Mouse (Mus musculus) stomach, embryonic 14.5 days (tissue): ENCODE results near the gene Herpud2. TPM values are rescaled to one million over a fixed set of nuclear protein-coding genes. Genes with fewer than 3 reads are reported as not detected.

Source experiments
- ATAC-seq: fragments of 200-750 bp; cut with Nextera tagmentation; 2 replicates; pipeline ENCODE4 v1.8.0; 2017; ENCODE audit warnings: low read depth, moderate TSS enrichment; ENCODE audit not compliant: insufficient number of reproducible peaks, insufficient read depth, low FRiP score
- H3K27ac ChIP-seq: fragments of 300-500 bp; sonication (generic); 2 replicates; pipeline ENCODE4 v1.5.1; 2014; ENCODE audit warnings: mild to moderate bottlenecking, low read length, moderate library complexity, mixed read lengths
- H3K27me3 ChIP-seq: fragments of 300-500 bp; sonication (generic); 2 replicates; pipeline ENCODE4 v1.6.1; 2014; ENCODE audit warnings: low read length, control low read depth, mixed read lengths; ENCODE audit not compliant: control insufficient read depth, insufficient read depth
- H3K36me3 ChIP-seq: fragments of 300-500 bp; sonication (generic); 2 replicates; pipeline ENCODE4 v1.6.1; 2014; ENCODE audit warnings: mild to moderate bottlenecking, control low read depth, low read length, moderate library complexity, mixed read lengths; ENCODE audit not compliant: control insufficient read depth, insufficient read depth
- H3K4me1 ChIP-seq: fragments of 300-500 bp; sonication (generic); 2 replicates; pipeline ENCODE4 v1.6.1; 2014; ENCODE audit warnings: low read length, control low read depth, mixed read lengths; ENCODE audit not compliant: control insufficient read depth, insufficient read depth
- H3K4me2 ChIP-seq: fragments of 300-500 bp; sonication (generic); replicated peaks from 2 replicates; pipeline ENCODE4 v1.6.1; 2014; ENCODE audit warnings: low read depth, low read length, control low read depth
- H3K4me3 ChIP-seq: fragments of 300-500 bp; sonication (generic); 2 replicates; pipeline ENCODE4 v1.5.1; 2014; ENCODE audit warnings: low read depth, low read length, control low read depth
- H3K9ac ChIP-seq: fragments of 300-500 bp; sonication (generic); replicated peaks from 2 replicates; pipeline ENCODE4 v1.6.1; 2014; ENCODE audit warnings: low read depth, mild to moderate bottlenecking, control low read depth, low read length, moderate library complexity, mixed read lengths
- H3K9me3 ChIP-seq: fragments of 300-500 bp; sonication (generic); 2 replicates; pipeline ENCODE4 v1.6.1; 2016; ENCODE audit warnings: low read depth, low read length, control low read depth; ENCODE audit not compliant: control insufficient read depth
- WGBS: fragments of 180-500 bp; shearing (Covaris S2); extraction: QIAGEN DNeasy Blood & Tissue Kit; methylation state at CpG from one replicate; pipeline ENCODE4 v1.1.7; 2014; 5-methylcytosine and 5-hydroxymethylcytosine counted together
- polyA plus RNA-seq: library from polyadenylated mRNA; unstranded; fragments of >200 nt; fragmentation: Nextera tagmentation; extraction: Ambion mirVana; gene quantifications from 2 replicates; pipeline ENCODE4 v1.2.1, GENCODE M21; 2014

Herpud2 gene
- polyA plus RNA-seq, 1 experiment from 2014 or later, result 32.4 TPM

GRCm38 (mm10) chr9:25156377-25156776 lies 4.8 kb upstream of the Herpud2 start:
- no peaks in the 10 kb centered on the region for H3K36me3 ChIP-seq
- no peak overlapping the region for H3K4me3 ChIP-seq
- no peak overlapping the region for H3K27ac ChIP-seq
- H3K27me3 ChIP-seq, result no peaks in the 10 kb centered on the region
- no peak overlapping the region for H3K4me2 ChIP-seq
- no peak for ATAC-seq
- no peaks in the 10 kb centered on the region for H3K9me3 ChIP-seq
- 24% methylated on average over 1 of the region's 1 CpGs for WGBS
- 0 out of 2 replicates have a peak, but pooled peaks cover 7% of the 10 kb centered on the region for H3K4me1 ChIP-seq
- H3K9ac ChIP-seq, result no peak overlapping the region

GRCm38 (mm10) chr9:25153066-25153465 lies 1.4 kb upstream of the Herpud2 start:
- Histone ChIP-seq H3K27me3 (no peaks in the 10 kb centered on the region), H3K4me2 (no peak overlapping the region), H3K9ac (no peak overlapping the region), H3K4me1 (peaks cover 14% of the 10 kb centered on the region; the same call in 1 of the 2 replicates), H3K36me3 (no peaks in the 10 kb centered on the region), H3K4me3 (no peak overlapping the region), H3K27ac (no peak overlapping the region), H3K9me3 (no peaks in the 10 kb centered on the region)
- no peak for ATAC-seq

- H3K27me3 ChIP-seq, result no peaks in the 10 kb centered on the region
- H3K4me1 ChIP-seq, result peaks cover 14% of the 10 kb centered on the region; the same call in 1 of the 2 replicates
- no peaks in the 10 kb centered on the region for H3K9me3 ChIP-seq
- no peaks in the 10 kb centered on the region for H3K36me3 ChIP-seq
- WGBS, result 8% methylated on average over 1 of the region's 1 CpGs
- H3K9ac ChIP-seq, result peak overlapping the region; percentile 81
- no peak for ATAC-seq
- peak overlapping the region; percentile 62 for H3K4me2 ChIP-seq
- H3K27ac ChIP-seq, result peak overlapping the region; percentile 100
- H3K4me3 ChIP-seq, result peak overlapping the region; percentile 83
Observed at GRCm38 (mm10) chr9:25152457-25152856, 837 bp upstream of the Herpud2 start.

- H3K4me1 ChIP-seq, result peaks cover 14% of the 10 kb centered on the region; the same call in 1 of the 2 replicates
- peak overlapping the region; percentile 81 for H3K9ac ChIP-seq
- H3K36me3 ChIP-seq, result no peaks in the 10 kb centered on the region; the same call in 1 of the 2 replicates
- H3K27me3 ChIP-seq, result no peaks in the 10 kb centered on the region
- under 1% methylated on average over 73 of the region's 73 CpGs for WGBS
- peak overlapping the region; percentile 62 for H3K4me2 ChIP-seq
- peak; percentile 80 for ATAC-seq
- H3K9me3 ChIP-seq, result no peaks in the 10 kb centered on the region
- peak overlapping the region; percentile 83 for H3K4me3 ChIP-seq
- H3K27ac ChIP-seq, result peak overlapping the region; percentile 100
Observed at GRCm38 (mm10) chr9:25150791-25151610, 619 bp downstream of the Herpud2 start.

GRCm38 (mm10) chr9:25148767-25149166 lies 2.9 kb downstream of the Herpud2 start:
- Histone ChIP-seq H3K27ac (no peak overlapping the region), H3K4me2 (peak overlapping the region; percentile 37), H3K4me3 (no peak overlapping the region; the same call in 1 of the 2 replicates), H3K36me3 (no peaks in the 10 kb centered on the region; the same call in 1 of the 2 replicates), H3K27me3 (no peaks in the 10 kb centered on the region), H3K4me1 (peaks cover 14% of the 10 kb centered on the region; the same call in 1 of the 2 replicates), H3K9me3 (no peaks in the 10 kb centered on the region), H3K9ac (no peak overlapping the region)
- ATAC-seq, result no peak

- 73% methylated on average over 1 of the region's 1 CpGs for WGBS
- H3K4me3 ChIP-seq, result no peak overlapping the region
Observed at GRCm38 (mm10) chr9:25145925-25146324, 5.7 kb downstream of the Herpud2 start.

GRCm38 (mm10) chr9:25143950-25144349 lies 7.7 kb downstream of the Herpud2 start:
- H3K27ac ChIP-seq, result no peak overlapping the region
- H3K9me3 ChIP-seq, result no peaks in the 10 kb centered on the region
- no peak for ATAC-seq
- peaks cover 4% of the 10 kb centered on the region; the same call in 1 of the 2 replicates for H3K4me1 ChIP-seq
- no peaks in the 10 kb centered on the region; the same call in 1 of the 2 replicates for H3K36me3 ChIP-seq
- H3K27me3 ChIP-seq, result no peaks in the 10 kb centered on the region
- no peak overlapping the region for H3K9ac ChIP-seq
- H3K4me2 ChIP-seq, result no peak overlapping the region
- H3K4me3 ChIP-seq, result no peak overlapping the region

More at GRCm38 (mm10) chr9:25145925-25146324, 5.7 kb downstream of the Herpud2 start:
- H3K4me2 ChIP-seq, result no peak overlapping the region
- H3K27ac ChIP-seq, result no peak overlapping the region
- no peak for ATAC-seq
- H3K9ac ChIP-seq, result no peak overlapping the region
- peaks cover 7% of the 10 kb centered on the region; the same call in 1 of the 2 replicates for H3K4me1 ChIP-seq
- no peaks in the 10 kb centered on the region; the same call in 1 of the 2 replicates for H3K36me3 ChIP-seq
- no peaks in the 10 kb centered on the region for H3K27me3 ChIP-seq
- no peaks in the 10 kb centered on the region for H3K9me3 ChIP-seq

GRCm38 (mm10) chr9:25142988-25143387 lies 8.6 kb downstream of the Herpud2 start:
- Histone ChIP-seq H3K9ac (no peak overlapping the region), H3K27me3 (no peaks in the 10 kb centered on the region), H3K4me1 (no peaks in the 10 kb centered on the region), H3K9me3 (no peaks in the 10 kb centered on the region), H3K4me2 (no peak overlapping the region), H3K4me3 (no peak overlapping the region), H3K36me3 (no peaks in the 10 kb centered on the region; the same call in 1 of the 2 replicates), H3K27ac (no peak overlapping the region)
- 82% methylated on average over 1 of the region's 1 CpGs for WGBS
- ATAC-seq, result no peak
